Mouse (Mus musculus): ENCODE results near the gene Sgf29.

Gene Sgf29

DNA sequence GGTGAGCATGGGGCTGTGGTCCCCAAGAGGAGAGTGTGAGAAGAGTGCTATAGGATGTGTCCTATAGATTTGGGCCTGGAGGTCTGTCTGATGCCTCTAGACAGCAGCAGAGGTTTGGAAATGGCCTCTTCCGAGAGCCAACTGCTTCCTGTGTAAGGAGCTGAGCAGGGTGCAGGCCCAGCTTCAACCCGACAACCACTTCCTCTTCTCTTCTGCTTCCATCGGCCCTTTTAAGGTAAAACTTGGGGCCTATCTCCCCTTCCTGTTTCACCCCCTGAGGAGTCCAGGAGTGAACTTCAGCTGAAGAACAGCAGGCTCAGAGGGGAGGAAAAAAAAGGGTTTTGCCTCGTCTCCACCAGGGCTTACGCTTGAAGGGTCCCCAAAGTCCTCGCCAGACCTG is 53.2 kb downstream of the Sgf29 start:
- in situ Hi-C loops (cut with MboI; ENCODE audit: low sequenced_read_pairs), result loop anchor here (5.0 kb wide), 1 partner anchor 85 kb away; no protein-coding TSS in a partner anchor

DNA sequence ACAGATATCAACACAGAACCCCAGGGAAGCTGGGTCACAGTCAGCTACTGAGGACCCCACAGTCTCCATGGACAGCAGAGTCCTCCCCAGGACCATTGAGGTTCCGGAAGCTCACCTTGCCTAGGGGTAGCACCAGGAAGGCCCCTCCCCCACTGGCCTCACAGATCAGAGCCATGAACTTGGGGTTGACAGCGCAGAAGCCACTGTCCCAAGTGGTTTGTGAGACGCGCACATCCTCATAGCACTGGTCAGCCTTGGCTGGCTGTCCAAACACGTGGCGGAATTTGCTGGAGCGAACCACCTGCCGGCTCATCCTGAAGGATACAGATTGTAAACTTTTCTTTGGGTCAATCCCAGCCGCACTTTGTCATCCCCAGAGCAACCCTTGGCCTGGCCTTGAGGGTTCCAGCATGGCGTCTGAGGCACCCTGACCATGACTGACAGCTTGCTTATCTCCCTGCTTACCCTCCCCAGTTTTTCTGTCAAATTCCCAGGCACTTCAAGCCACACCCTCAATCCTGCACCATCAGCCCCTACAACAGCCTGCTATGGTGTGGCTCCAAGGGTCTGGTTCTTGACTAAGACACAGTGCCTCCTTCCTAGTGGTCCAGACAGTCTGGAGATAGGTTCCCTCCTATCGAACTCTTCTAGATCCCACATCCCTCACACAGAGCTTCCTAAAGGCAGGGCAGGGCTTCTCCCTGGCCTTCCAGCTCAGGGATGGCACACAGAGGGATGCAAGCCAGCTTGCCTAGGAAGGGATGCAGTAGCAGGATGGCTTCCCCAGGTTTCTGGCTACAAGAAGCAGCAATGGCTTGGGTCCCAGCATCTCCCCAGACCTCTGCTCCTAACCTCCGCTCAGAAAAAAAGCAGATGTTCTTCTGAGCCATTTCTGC is 54.0 kb downstream of the Sgf29 start:
- in situ Hi-C loops (cut with MboI; ENCODE audit: low sequenced_read_pairs), result loop anchor here (5.0 kb wide), 1 partner anchor 84 kb away; no protein-coding TSS in a partner anchor

- in situ Hi-C loops (cut with MboI; ENCODE audit: low sequenced_read_pairs), result loop anchor here (5.0 kb wide), 1 partner anchor 84 kb away; no protein-coding TSS in a partner anchor
Measured at GRCm38 (mm10) chr7:126703757-126704077, 54.6 kb downstream of the Sgf29 start.

DNA sequence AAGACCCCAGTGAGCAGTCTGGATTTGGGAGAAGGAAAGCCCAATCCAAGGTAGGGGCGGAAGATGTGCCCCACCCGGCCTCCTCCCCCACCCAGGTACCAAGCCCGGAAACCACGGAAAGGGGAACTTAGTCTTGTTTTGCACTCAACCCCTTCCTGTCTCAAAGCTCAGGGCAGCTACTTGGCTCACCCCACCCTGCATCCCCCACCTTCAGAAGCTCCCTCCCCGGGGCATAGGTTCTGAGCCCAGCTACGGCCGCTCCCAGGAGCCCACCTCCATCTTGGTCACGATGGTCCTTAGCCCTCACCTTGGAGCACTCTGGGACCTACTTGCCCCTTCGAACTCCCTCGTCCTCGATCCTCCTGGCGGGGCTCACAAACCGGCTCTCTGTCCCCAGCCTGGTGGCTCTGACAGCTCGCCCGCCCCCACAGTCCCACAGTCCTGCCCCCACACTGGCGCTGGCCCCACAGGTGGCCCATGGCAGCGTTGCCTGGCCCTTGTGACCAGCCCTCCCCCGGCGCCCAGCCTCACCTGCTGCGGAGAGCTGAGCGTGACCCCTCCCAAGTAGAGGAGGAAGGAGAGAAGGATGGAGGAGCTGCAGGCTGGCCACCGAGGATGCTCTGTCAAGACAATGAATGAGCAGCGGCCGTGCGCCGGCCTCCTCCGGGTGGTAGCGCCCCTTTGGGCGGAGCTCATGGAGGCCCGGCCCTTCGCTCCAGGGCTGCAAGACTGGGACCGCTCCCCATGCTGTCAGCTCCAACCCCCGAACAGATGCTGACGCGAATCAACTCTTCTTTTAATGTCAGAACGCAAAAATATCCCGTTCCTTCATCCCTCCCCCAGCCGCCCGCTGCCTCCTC is 55.2 kb downstream of the Sgf29 start:
- in situ Hi-C loops (cut with MboI; ENCODE audit: low sequenced_read_pairs), result loop anchor here (5.0 kb wide), 1 partner anchor 83 kb away; no protein-coding TSS in a partner anchor

DNA sequence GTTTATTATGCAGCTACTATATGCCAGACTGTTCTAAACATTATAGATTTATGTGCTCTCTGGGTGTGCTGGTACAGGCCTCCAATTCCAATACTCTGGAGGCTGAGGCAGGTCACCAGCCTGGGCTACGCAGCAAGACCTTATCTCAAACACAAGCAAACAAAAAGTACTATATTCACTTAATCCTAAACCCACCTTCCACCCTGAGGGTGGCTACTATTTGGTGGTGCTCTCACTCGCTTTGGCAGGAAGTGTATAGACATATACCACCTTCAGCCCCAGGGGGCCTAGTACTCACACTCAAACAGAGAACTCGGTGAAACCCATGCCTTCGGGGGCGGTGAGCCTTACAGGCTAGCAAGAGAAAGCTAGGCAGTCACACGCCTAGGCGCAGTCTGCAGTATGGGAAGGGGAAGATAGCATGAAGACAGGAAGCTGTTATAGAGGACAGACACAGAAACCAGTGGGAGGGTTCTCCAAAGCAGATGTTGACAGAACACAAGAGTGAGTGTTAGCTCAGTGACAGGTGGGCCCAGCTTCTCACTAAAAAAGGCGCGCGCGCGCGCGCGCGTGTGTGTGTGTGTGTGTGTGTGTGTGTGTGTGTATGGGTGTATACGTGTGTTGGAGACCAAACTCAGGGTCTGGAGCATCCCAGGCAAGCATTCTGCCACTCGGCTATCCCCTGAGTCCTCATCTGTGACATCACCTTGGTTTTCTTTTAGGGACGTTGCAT is 58.5 kb downstream of the Sgf29 start, which contains the start of gene Coro1a:
Gene Coro1a, minus strand, starts transcription at position 346 of the 733 bp plus-strand sequence.
- in situ Hi-C loops (cut with MboI; ENCODE audit: low sequenced_read_pairs), result no loop called here

DNA sequence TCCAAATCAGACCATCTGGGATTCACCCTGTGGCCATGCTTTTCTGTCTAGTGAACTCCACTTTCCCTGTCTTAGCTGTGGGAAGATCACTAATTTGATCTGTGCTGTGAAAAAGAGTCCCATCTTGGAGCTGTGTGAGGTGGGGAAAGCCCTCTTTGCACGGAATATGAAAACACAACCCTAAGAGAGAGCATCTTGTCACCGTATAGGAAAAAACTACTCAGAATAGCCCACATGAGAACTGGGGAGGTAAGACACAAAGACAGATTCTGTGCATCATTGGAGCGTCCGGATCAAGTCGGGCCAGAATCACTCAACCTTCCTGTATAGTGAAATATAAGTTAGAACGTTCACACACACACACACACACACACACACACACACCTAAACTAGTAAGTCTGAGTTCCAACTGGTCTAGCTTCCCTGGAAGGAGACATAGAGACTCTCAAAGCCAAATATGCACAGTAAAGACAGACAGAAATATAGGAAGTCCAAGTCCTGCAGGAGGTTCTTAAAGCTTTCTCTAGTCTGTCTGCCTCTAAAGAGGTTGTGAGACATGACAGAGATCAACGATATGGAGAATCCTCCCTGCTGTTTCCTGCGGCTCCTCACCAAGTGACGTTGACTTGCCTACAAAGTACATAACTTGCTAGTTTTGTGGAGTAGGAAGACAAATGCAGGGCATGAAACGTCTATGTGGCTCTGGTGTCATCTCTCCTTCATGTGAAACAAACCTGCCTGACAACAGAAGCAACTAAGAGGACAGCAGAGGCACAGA is 59.3 kb downstream of the Sgf29 start:
- in situ Hi-C loops (cut with MboI; ENCODE audit: low sequenced_read_pairs), result no loop called here

- in situ Hi-C loops (cut with MboI; ENCODE audit: low sequenced_read_pairs), result no loop called here
Measured at GRCm38 (mm10) chr7:126710266-126710665, 61.2 kb downstream of the Sgf29 start.

DNA sequence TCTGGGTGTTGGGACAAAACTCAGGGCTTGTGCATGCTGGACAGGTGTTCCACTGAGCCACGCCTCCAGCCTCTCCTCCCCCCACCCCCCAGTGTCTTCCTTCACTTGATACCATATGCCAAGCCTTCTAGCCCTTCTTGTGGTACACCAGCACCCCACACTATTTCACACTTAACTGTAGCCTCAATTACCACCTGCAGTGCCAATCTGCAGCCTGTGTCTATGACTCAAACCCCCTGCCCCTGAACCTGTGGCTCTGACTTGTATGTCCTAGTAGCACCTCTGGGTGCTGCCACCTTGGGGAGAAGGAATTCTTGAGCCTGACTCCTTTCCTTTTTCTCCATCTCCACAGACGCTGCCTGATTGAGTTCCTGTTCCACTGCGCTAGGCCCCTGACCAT is 62.8 kb downstream of the Sgf29 start:
- in situ Hi-C loops (cut with MboI; ENCODE audit: low sequenced_read_pairs), result no loop called here

GRCm38 (mm10) chr7:126715679-126716078 is 66.6 kb downstream of the Sgf29 start:
- in situ Hi-C loops (cut with MboI; ENCODE audit: low sequenced_read_pairs), result loop anchor here (5.0 kb wide), 1 partner anchor 1057 kb away; no protein-coding TSS in a partner anchor

- in situ Hi-C loops (cut with MboI; ENCODE audit: low sequenced_read_pairs), result loop anchor here (5.0 kb wide), 1 partner anchor 1055 kb away; no protein-coding TSS in a partner anchor
Measured at GRCm38 (mm10) chr7:126717566-126717965, 68.5 kb downstream of the Sgf29 start.

DNA sequence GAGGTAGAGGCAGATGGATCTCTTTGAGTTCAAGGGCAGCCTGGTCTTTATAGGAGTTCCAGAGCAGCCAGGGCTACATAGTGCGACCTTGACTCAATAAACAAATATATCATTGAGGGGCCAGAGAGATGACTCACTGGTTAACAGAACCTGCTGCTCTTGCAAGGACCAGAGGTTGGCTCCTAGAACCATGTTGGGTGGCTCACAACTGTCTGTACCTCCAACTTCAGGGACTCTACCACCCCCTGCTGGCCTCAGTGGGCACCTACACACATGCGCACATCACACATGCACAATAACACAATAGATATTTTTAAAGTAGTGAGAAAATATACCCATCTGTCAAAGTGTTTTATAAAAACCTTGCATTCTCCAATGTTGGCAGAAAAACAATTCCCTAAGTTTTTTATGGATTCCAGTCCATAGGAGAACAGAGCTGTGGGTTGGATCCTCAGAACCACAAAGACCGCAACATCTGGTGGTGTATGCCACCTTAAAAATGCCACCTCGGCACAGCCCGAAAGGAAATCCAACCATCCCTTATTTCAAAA is 69.8 kb downstream of the Sgf29 start:
- in situ Hi-C loops (cut with MboI; ENCODE audit: low sequenced_read_pairs), result loop anchor here (5.0 kb wide), 1 partner anchor 1053 kb away; no protein-coding TSS in a partner anchor

DNA sequence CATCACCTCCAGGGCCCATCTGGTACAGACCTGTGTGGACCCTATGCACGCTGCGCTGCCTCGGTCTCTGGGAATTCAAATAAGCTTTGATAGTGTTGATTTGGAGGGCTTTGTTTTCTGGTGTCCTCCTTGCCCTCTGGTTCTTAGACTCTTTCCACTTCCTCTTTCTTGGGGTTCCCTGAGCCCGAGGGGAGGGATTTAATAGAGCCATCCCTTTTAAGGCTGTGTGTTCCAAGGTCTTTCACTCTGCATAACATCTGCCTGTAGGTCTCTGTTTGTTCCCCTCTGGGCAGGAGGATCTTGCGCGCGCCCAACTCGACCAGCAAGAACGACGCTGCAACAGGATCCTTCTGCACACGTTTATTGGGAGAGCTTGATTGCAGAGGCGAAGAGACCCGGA is 72.5 kb downstream of the Sgf29 start:
- in situ Hi-C loops (cut with MboI; ENCODE audit: low sequenced_read_pairs), result no loop called here

Measured in CH12F3 (cell line).